Mouse (Mus musculus) kidney, postnatal 36 days (tissue): ENCODE data around the gene Cabs1.

Experiments
- DNase-seq, 2 experiments: peaks; one replicate each; pipeline ENCODE4 v3.0.0; 2021 to 2022; ENCODE audit warnings: mixed read lengths in 2 of 2

Gene Cabs1

DNA sequence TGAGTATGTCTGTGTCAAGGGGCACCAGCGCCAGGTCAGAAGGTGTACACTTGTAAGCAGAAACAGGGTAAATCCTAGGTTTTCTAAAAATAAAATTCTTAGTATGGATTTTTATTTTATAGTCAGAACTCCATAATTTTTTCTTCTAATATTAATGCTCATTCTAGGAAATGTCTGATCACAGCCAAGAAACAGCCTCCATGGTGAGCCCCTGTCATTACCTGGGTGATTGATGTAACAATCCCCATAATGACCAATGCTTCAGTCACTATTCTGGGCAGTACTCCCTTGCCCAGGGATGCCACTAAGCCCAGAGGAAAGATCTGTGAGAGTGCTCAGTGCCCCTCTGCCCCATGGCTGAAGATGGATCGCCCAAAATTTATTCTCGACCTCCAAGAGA is at the start of gene Cabs1:
TSS of gene Cabs1 (plus strand) at position 301 of the 400 bp plus-strand sequence.
- no peak for DNase-seq

DNA sequence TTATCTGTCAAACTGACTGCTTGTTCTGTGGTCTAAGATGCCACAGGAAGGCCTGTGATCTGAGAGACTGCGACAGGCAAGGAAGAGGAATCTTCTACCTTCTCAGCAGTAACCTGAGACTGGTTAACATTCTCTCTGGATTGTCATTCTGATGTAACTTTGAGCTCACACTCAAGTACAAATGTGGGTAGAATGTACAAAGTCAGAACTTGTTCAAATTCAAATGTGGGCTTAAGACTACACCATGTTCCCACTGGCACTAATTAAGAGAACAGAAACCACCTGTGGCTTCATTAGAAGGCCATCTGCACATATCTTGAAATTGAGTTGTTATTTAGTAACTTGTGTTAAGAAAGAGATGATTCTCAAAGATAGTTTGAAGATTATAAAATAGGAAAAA is 47.6 kb upstream of the Cabs1 start:
- no peak for DNase-seq

DNA sequence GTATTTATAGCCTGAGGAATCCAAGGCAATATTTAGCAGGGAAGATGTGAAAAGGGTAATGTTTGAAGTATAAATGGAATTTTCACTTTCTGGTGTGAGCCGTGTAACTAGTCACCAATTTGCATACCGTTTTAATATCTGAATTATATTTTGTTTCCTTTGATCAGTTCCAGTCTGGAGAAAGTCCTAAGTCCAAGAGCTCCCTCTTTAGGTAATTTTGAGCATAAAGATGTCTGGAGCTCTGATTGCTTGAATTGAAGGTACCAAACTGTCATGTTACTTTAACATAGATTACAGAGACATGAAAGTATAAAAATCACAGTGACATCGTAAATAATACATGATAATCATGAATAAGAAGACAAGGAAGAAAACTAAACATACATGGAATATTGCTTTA is 38.5 kb upstream of the Cabs1 start:
- DNase-seq, result no peak

DNA sequence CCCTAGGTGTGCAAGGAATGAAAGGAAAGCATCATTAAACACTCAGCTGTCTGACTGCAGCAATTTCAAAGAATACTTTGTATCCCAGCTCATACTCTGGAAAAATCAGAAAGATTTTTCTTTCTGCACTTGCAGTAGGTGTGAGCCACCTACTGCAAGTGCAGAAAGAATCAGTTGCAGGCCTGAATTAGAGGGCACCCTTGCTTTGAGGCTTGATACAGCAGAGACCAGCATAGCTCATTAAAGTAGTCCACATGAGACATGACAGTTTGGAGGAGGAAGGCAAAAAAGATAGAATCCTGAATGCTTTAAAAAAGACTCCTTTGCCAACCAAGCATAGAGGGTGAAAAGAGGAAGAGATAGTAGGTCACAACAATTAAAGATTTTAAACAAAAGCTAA is 36.7 kb upstream of the Cabs1 start:
- no peak for DNase-seq

- no peak for DNase-seq
These were observed 27.4 kb upstream of the Cabs1 start for GRCm38 (mm10) chr5:87951836-87952235.

GRCm38 (mm10) chr5:87969201-87969600 is 10.0 kb upstream of the Cabs1 start, which contains the start of the genes 2310003L06Rik and Gm28434:
2310003L06Rik (plus strand) TSS chr5:87969459.
Gm28434 (plus strand) TSS chr5:87969517.
- no peak for DNase-seq

DNA sequence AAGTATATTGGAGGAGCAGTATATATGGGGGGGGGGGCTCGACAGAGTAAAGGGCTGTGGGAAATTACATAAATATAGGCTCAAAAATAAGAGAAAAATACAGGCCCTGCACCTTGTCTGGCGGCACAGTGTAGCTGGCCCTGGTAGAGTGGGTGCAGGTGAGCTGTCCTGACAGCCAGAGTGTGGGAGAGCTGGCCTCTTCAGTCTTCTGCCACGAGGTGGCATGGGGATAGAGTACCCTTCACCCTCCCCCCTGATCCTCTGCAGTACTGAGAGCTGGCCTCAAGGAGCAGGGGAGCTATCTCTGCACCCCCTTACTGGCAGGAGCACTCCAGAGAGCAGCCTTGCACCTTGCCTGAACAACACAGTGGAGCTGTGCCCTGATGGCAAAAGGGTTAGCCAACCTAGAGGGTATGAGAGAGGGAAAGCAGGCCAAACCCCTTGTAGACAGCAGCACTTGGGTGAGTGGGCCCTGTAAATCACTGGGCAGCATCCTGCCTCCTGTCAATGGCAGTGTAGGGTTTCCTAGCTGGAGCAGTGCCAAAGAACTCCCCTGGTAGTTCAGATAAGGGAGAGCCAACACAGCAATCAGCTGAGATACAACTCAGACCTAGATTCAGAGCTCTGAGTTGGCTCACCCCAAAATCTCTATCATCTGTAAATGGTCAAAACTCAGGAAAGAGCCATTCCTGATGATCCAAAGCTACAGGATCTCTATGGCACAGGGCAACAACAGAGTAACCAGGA is 3.4 kb downstream of the Cabs1 start:
- DNase-seq, result no peak

- no peak for DNase-seq
These were observed 23.0 kb downstream of the Cabs1 start, which contains the start of gene Smr3a for GRCm38 (mm10) chr5:88002249-88002648. Smr3a (plus strand) TSS chr5:88002549.

DNA sequence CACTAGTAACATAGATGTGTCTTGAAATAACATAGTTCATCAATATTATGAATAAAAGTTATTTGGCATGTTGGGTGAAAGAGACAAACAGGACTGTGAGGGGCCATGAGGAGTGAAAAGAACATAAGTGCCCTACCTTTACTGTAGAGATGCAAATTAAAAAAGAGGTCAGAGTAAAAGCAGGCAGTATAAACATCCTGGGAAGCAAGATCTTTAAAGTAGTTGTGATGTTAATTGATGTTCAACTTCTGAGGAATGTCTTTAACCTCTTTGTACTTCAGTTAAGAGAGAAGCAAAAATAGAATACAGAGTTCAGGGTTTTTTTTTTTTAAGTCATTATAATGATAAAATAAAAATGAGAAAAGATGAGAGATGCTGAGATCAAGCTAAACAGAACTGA is 26.0 kb downstream of the Cabs1 start:
- DNase-seq, result no peak
